Mouse (Mus musculus) skeletal muscle tissue, adult 2 months (tissue): ENCODE measurements around the gene Apol7a.
A peak's percentile ranks its signal among the peaks of the same experiment; 100 is the strongest.

Experiments used
- DNase-seq: peaks from one replicate; pipeline ENCODE4 v3.0.0-alpha.2; 2012; ENCODE audit warnings: low read depth, low spot score

The Apol7a gene

DNA sequence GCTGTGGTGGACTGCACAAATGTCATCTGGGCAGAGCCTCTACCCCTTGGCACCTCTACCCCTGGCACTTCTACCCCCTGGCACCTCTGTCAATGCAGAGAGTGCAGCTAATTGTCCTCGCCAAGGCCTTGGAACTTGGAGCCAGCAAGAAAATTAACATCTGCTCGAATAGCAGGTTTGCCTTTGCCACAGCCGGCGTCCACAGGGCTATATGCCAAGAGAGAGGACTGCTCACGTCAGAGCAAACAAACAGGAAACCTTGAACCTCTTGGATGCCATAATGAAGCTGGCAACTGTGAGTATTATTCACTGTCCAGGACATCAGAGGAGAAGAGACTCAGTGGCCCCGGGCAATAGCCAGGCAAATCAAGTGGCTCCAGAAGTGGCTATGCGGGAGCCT, 22.0 kb downstream of the Apol7a start:
- no peak for DNase-seq

DNA sequence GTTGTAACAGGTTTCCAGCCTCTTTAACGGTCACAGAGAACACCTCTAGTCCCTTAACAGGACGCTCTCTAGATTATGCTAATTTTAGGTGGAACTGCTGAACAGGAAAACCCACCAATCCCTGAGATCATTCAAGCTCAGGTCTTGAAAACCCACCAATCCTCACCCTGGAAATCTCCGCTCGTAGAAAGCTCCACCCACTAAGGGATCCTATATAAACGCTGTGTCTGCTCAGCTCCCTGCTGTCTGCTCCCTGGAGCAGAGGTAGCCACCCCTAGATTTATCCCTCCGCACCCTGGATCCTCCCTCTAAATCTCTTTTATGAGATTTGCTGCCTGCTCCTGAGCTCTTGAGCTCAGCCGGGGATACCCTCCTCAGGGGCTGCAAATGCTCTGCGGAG, 28.3 kb downstream of the Apol7a start:
- DNase-seq = no peak

DNA sequence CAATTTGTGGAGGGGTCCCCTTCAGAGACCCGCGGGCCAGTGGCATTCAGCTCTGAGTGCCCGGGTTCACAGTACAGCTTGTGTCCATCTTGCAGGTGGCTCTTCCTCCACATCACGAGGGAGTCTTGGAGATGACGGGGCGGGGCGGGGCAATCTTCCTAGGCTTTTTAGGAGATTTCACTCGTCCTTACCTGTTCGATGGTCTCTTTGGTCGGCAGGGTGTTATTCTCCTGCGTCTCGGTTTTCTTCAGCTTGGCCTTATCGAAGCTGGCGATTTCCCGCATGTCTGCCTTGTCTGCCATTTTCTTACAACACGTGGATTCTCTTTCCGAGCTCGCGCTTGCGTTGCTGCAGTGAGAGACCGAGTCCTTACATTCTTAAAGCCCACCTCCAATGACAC, 28.9 kb downstream of the Apol7a start:
- DNase-seq = no peak

DNA sequence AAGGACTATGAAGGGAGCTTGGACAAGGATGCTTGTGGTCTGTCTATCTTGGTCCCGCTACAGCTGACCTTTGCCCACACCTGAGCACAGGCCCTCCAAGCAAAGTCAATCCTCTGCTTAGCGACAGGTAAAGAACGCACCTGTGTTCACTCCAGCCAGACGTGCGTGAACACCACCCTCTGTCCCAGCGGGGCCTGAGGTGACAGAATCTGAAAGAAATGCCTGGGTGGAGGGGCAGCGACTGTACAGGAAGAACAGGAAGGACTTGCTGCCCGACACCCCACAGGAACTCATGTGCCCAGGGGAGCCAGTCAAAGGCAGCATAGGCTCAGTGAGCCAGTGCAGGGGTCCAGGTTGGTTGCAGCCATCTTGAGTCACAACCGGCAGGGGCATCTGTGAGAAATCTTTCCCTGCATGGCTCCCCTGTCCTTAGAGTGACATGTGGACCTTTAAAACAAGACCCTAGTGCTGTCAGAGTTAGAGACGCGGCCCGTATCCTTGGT, 30.0 kb downstream of the Apol7a start:
- no peak for DNase-seq

DNA sequence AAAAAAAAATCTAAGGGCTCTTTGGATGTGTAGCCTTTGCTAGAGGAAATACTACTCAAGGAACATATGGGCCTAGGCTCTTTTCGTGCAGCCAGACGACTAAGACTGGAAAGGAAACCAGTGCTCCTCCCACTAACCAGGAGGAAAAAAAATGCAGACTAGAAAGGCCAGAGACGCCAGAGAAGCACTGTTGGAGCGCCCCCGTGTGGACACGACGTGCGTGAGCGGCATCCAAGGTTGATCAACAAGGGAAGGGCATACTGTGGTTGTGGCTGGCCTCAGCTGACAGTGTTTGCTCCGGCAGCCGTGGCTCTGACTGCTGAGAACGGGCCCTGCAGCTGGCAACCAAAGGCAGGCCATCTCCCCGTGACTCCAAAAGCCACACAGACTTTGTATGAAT, 30.8 kb downstream of the Apol7a start:
- peak; percentile 92 for DNase-seq

DNA sequence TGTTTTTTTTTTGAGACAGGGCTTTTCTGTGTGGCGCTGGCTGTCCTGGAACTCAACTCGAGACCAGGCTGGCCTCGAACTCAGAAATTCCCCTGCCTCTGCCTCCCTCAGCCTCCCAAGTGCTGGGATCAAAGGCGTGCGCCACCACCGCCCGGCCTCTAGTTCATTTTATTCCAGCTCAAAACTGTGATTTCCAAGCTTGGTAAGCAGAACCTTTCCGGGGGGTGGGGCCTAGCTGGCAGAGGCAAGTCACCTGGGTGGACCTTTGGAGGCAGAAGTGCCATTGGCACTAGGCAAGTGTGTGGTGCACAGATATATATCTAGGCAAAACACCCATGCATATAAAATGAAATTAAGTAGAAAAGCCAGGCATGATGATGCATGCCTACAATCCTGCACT, 31.4 kb downstream of the Apol7a start:
- DNase-seq = no peak

DNA sequence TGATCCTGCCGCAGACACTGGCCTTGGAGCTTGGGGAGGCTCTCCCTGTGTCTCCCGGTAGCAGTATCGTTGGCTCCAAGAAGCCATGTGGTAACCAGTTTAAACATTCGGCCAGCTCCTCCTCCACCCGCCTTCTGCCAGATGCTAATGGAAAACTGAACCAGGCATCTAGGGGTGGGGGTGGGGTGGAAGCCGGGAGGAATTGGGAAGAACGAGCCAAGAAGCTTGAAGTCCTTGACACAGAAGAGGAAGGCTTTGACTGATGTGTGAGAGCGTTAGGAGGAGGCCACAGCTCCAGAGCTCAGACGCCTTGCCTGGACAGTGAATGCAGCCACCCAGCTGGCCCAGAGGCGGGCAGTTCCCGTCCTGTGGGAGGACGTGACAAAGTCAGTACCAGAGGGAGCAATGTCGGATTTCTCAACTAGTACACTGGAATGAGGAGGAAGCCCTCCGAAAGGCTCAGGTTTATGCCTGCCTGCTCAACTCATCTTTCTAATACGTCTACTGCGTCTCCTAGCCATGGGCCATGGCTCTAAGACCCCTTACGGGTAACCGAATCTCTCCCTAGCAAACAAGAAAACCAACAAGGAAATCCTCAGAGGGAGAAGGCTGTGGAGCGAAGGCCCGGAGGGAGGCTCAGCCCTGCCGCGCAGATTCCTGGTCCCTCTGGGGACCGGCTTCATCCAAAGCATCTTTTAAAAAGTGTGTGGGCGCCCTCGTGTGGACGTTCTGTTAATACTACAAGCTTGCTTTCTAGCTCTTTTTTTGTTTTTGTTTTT, 32.0 kb downstream of the Apol7a start:
- DNase-seq = peak; percentile 87

DNA sequence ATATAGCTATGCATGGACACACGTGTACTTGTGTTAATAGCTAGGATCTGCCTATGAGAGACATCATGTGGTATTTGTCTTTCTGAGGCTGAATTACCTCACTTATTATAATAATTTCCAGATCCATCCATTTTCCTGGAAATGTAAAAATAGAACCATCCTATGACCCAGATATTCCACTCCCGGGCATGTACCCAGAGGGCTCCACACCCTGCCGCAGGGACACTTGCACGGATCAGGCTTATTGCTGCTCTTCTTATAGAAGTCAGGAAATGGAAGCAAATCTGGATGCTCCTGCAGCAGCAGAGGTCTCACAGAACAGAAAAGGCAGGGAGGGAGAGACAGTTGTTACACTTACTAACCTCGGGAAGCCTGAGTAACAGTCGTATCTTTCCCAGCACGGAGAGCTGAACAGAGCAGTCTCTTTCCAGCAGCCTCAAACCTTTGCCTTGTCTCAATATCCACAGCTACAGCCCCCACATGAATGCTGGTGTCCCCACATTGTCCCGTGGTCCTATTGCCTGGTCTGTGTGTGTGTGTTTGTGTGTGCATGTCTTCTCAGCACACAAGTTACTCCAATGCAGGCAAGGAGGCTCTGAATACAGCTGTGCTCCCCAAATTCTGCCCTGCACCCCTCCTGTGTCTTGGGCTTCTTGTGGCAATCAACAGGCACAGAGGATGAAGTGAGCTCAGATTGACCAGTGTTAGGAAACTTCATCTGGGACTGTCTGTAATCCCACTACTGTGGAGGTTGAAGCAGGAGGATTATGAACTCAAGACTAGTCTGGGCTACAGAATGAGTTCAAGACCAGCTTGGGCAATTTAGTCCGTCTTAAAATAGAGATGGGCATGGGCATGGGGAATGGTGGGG, 33.0 kb downstream of the Apol7a start:
- peak; percentile 67 for DNase-seq

DNA sequence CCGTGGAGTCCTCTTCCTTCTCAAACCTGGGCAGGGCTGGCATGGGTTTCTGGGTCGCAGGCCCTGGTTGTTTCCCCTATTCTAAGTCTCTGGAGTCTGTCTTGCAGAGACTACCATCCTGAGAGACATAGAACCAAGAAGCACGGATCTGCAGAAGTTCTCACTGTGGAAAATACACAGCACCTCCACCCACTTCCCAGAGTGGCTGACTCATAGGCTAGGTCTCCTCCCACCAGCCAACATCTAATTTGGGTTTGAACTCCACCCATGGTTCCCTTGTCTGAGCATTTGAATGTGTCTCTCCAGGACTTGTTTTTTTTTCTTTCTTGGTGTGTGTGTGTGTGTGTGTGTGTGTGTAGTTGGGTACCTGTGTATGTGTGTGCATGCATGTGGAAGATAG, 34.9 kb downstream of the Apol7a start:
- DNase-seq = peak; percentile 59

DNA sequence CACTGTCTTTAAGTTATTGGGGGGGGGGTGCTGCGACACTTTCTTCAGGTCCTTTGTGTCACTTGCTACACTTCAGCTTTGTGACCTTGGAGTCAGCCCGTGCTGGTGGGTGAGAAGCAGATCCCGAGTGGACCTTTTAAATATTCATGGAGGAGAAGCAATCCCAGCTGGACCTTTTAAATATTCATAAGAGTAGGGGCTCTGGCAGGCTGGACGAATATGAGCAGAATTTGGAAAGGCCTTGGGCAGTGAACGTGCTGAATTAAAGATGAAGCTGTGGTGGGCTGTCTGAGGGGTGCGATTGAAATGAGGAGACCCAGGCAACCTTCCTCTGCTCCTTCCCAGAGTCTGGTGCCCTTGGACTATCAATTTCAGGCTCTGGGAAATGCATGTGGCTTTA, 35.3 kb downstream of the Apol7a start:
- DNase-seq = no peak

DNA sequence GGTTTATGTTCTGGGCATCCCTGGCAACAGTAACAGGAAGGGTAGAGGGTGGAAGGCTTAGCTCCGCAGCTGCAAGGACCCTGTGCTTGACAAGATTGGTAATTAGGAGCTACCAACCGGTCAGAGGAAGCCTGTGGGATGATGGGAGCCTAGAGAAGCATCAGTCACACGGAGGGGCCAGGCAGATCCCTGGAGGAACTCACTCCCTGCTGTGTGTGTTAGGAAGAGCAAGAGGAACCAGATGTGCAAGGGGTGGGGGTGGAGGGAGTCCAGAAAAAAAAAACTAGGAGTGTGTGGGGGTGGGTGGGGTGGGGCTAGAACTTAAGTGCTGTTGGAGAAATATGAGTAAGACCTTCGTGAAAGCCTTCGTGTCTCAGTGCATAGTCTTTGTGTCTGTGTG, 36.0 kb downstream of the Apol7a start:
- DNase-seq = no peak

DNA sequence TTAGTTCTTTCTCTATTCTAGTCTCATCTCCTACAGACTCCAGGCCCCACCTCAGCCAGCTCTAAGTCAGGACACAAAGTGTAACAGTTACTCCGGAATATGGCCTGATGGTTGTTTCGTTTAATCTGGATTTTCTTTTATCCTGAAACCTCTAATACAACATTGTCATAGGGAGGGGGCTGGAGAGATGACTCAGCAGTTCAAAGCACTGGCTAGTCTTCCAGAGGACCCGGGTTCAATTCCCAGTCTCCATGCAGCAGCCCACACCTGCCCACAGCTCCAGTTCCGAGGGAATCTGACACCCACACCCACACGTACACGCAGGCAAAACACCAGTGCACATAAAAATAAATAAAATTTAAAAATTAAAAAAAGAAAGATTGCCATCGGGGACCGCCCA, 39.0 kb downstream of the Apol7a start:
- DNase-seq = no peak

DNA sequence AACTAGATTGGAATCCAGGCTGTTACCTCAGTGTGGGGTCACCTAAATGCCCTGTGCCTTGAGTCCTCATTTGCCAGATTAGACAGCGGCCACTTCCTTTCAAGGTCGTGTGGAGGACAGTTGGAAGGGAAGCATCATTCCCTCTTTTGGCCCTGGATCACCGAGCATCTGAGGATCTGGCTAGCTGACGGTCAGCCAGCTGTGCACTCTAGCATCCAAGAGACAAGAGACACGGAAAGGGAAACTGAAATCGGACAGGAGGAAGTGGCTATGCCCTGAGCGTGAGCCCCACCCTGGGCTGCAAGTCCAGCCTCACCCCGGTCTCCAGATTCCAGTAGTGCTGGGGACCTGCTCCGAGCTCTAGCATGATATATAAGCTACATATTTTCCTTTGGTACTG, 39.4 kb downstream of the Apol7a start:
- DNase-seq = peak; percentile 71

DNA sequence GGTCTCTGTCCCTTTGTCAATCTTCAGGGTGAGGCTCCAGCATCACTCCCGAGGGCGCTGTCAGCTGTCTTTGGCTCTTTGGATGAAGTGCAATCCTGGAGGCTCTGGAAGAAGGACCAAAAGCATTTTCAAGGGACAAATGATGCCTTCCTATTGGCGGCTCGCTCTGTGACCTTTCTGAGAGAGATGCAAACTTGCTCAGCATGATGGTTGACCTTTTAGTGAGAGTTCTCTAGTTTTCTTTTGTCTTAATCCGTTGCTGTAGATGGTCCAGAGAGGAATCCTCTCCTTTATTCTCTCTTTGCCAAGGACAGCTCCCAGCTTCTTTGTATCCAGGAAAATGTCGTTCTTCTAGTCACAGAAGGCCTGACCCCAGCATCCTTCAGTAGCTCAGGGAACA, 39.8 kb downstream of the Apol7a start:
- DNase-seq = no peak

DNA sequence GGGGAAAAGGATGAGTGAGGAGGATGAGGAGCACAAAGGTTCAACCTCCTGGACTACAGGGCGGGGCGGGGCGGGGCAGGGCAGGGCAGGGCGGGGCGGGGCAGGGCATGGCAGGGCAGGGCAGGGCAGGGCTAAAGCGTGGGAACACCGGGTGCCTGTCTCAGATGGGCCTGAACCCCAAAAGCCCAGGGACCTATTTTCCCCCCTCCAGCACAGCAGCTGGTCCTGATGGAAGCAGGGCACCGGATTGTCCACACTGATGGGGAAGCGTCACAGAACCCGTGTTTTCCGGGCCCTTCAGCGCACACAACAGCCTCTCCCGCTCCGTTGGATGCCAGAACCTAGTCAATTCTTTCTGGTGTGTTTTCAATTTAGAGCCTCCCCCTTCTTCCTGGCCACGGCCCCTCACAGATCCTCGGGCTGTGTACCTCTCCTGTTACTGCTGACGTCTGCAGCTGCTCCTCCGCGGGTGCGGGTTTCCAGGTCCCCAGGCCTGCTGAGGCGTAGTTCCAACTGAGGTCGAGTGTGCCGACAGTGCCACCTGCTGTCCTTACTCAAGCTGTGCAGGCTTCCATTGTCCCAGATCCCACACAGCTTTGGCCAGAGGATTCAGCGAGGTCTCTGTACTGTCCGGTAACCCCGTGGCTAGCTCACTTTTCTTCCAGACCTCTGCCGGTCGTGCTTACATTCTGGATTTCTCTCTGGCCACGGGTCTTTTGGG, 40.4 kb downstream of the Apol7a start:
- peak; percentile 93 for DNase-seq

DNA sequence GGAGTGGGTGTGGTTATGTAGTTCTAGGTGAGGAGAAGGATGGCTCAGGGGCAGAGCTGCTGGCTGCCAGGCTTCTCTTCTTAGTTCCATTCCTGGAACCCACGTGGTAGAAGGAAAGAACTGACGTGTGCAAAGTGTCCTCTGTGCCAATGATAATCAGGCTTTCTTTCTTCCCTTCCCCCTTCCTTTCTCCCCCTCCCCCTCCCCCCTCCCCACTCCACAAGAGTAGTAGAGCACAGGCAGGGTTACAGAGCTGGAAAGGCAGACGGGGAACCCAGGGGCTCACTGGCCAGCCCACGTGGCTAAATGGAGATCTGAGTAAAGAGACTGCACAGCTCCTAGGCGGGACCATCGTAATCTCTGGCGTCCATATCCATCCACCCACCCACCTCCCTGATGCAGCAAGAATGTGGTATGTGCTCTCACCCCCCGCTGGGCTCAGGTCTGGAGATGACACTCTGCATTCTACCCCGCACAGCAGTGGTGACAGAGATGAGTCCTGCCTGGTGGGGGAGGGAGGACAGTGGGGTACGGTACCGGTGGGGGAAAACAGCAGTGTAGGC, 42.6 kb downstream of the Apol7a start:
- DNase-seq = no peak

DNA sequence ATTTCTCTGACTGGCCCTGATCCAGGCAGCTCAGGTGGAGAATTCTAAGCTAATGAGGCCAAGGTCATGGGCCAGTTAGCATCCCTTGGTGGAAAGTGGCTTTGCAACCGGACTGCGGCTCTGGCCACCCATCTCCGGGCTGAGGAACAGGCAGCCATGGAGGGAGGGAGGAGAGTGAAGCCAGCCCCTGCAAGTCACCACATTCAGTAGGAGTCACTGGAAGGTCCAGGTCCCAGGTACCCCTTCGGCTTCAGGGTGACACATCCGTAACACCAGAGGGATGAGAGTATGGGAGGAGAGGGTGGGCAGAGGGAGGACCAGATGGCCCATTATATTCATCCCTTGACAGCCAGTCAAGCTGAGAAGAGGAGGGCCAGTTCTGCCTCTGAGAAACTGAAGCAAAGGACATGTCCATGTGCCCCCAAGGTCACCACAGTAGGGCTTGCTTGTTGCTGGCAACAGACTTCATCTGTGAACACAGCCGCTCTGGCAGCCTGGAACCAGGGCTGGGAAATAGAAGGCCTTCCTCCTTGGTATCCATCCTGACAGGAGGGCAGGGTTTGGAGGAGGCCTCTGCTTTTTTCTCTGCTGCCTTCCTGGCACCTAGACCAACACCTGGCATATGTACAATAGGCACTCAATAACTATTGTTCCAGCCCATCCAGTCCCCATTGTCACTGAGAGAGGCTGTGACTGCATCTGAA, 43.9 kb downstream of the Apol7a start:
- no peak for DNase-seq

DNA sequence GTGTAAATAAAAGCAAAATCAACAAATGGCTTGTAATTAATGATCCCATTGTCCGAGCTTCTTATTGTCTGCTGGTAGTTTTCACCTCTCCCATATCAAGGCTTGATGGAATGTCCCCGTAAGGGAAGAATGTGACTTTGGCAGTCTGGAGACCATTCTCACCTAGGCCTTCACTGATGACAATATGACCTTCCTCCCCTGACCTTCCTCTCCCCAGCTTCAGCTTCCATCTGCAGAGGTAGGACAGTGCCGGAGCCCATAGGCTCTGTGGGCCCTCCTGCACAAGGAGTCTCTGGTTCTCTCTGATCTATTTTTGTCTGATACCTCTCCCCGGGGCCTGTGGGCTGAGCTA, 44.4 kb downstream of the Apol7a start:
- no peak for DNase-seq

DNA sequence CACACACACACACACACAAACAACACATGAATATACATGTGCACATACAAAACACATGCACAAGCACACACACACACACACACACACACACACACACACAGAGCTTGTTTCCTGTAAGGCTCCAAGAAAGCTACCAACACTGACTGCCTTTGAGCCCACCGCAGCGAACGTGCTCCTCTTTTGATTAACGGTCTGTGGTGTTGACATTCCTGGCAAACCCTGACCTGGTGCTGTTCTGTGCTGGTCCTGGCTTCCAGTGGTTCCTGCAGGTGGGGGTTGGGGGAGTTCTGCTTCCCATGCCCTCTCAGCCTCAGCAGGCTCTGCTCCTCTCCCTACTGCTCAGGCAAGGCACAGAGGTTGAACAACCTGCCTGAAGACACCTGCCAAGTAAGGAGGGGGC, 45.1 kb downstream of the Apol7a start:
- no peak for DNase-seq

DNA sequence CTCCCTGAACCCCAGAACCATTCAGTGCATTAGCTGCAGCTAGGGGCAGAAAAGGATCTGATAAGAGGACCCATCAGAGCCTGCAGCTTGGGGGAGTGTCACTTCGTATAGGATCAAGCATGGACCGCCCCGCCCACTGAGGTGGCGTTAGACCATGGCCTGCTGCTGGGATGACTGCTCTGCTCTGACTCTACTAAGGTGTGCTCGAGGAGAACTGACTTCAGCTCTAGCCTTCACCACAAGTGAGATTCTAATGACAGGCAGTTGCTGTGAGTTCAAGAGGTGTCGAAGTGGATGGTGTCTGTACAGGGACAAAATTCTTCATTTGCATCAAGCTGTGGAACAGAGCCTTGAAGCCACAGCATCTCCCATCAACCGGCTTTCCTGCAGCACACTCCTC, 46.0 kb downstream of the Apol7a start:
- no peak for DNase-seq

DNA sequence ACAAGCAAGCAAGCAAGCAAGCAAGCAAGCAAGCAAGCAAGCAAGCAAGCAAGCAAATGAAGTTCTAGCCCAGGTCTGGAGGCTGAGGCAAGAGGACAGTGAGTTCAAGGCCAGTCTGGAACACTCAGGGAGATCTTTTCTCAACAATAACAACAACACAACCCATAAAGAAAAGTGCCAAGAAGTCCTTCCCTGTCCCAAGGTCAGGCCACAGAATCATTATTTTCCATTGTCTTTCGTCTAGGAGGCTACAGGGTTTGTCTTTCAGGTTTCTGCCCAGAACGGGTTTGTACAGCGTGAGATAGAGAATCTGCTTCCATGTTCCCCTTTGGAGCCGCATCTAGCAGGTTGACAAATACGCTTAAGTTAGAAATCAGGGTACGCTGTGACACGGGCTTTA, 48.8 kb downstream of the Apol7a start:
- no peak for DNase-seq
